Mouse (Mus musculus) liver, embryonic 16.5 days (tissue): ENCODE results near the gene Gng7. TPM values are rescaled to one million over a fixed set of nuclear protein-coding genes. Genes with fewer than 3 reads are reported as not detected.

Experiments
- ATAC-seq: fragments of 200-750 bp; cut with Nextera tagmentation; 2 replicates; pipeline ENCODE4 v1.8.0; 2017; ENCODE audit warnings: low read depth, mild to moderate bottlenecking, moderate number of reproducible peaks, moderate library complexity
- H3K27ac ChIP-seq: fragments of 300-500 bp; sonication (generic); 2 replicates; pipeline ENCODE4 v1.5.1; 2014; ENCODE audit warnings: mild to moderate bottlenecking, low read length
- H3K27me3 ChIP-seq: fragments of 300-500 bp; sonication (generic); 2 replicates; pipeline ENCODE4 v1.6.1; 2014; ENCODE audit warnings: low read depth, low read length, mixed read lengths; ENCODE audit not compliant: control insufficient read depth, insufficient read depth
- H3K36me3 ChIP-seq: fragments of 300-500 bp; sonication (generic); 2 replicates; pipeline ENCODE4 v1.6.1; 2014; ENCODE audit warnings: mild to moderate bottlenecking; ENCODE audit not compliant: control insufficient read depth, insufficient read depth
- H3K4me1 ChIP-seq: fragments of 300-500 bp; sonication (generic); 2 replicates; pipeline ENCODE4 v1.6.1; 2014; ENCODE audit warnings: low read depth, low read length, mixed read lengths; ENCODE audit not compliant: control insufficient read depth
- H3K4me2 ChIP-seq: fragments of 300-500 bp; sonication (generic); 2 replicates; pipeline ENCODE4 v1.6.1; 2014; ENCODE audit warnings: low read depth, low read length, mixed read lengths
- H3K4me3 ChIP-seq: fragments of 300-500 bp; sonication (generic); 2 replicates; pipeline ENCODE4 v1.5.1; 2014; ENCODE audit warnings: low read depth, mild to moderate bottlenecking, low read length
- H3K9ac ChIP-seq: fragments of 300-500 bp; sonication (generic); 2 replicates; pipeline ENCODE4 v1.6.1; 2014; ENCODE audit warnings: low read depth, low read length
- H3K9me3 ChIP-seq: fragments of 300-500 bp; sonication (generic); replicated peaks from 2 replicates; pipeline ENCODE4 v1.6.1; 2016; ENCODE audit warnings: low read length; ENCODE audit not compliant: control insufficient read depth
- WGBS: fragments of 180-500 bp; shearing (Covaris S2); extraction: QIAGEN DNeasy Blood & Tissue Kit; methylation state at CpG from one replicate; pipeline ENCODE4 v1.1.7; 2014; ENCODE audit not compliant: insufficient replicate concordance; 5-methylcytosine and 5-hydroxymethylcytosine counted together
- polyA plus RNA-seq: library from polyadenylated mRNA; unstranded; fragments of >200 nt; fragmentation: Nextera tagmentation; extraction: Ambion mirVana; gene quantifications from 2 replicates; pipeline ENCODE4 v1.2.1, GENCODE M21; 2015

Gene Gng7
- polyA plus RNA-seq, 1 experiment from 2014 or later = 0.44 TPM

DNA sequence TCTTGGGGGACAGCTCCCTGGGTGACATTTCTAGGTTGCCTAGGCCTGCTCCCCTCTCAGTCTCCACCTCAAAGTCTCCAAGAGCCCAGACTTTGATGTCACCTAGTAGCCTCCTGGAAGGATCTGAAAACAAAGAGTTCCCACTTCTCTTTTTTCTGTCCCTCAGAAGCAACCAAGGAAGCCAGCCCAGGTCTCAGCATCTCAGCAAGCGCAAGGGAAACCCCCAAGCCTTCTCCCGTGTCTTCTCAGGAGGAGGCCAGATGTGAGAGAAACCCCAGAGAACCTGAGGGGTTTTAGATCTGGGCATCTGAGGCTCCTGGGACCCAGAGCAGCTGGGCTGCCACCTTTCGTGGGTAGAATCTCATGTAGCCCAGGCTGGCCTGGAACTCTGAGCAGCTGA is 45.4 kb downstream of the Gng7 start:
- ATAC-seq = no peak

DNA sequence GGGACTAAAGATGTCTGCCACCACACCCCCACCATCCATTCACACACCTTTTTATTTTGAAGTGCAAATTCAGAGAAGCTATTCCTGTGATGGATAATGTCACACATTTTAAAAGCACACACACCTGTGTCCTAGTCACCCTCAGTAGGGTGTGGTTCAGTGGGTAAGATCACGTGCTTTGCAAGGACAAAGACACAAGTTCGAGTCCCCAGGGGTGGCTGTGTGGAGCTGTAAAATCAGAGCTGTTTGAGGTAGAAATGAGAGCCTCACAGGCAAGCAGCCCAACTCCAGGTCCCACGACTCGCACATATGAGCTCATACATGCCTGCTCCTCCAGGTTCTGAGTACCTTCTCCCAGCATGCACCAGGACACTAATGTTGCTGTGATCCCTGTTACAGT is 46.6 kb downstream of the Gng7 start:
- Histone ChIP-seq H3K9ac (no peak overlapping the region), H3K4me1 (peaks cover 15% of the 10 kb centered on the region), H3K4me2 (no peak overlapping the region), H3K9me3 (no peaks in the 10 kb centered on the region), H3K4me3 (no peak overlapping the region), H3K36me3 (no peaks in the 10 kb centered on the region), H3K27ac (no peak overlapping the region), H3K27me3 (no peaks in the 10 kb centered on the region)
- ATAC-seq = no peak
- WGBS = 61% methylated on average over 4 of the region's 4 CpGs

More for the DNA sequence above, 45.4 kb downstream of the Gng7 start:
- no peak overlapping the region for H3K4me3 ChIP-seq
- WGBS = 44% methylated on average over 3 of the region's 3 CpGs
- no peak overlapping the region for H3K27ac ChIP-seq
- no peaks in the 10 kb centered on the region for H3K9me3 ChIP-seq
- no peaks in the 10 kb centered on the region for H3K36me3 ChIP-seq
- H3K9ac ChIP-seq = no peak overlapping the region
- H3K4me2 ChIP-seq = no peak overlapping the region
- no peaks in the 10 kb centered on the region for H3K27me3 ChIP-seq
- H3K4me1 ChIP-seq = peaks cover 10% of the 10 kb centered on the region

DNA sequence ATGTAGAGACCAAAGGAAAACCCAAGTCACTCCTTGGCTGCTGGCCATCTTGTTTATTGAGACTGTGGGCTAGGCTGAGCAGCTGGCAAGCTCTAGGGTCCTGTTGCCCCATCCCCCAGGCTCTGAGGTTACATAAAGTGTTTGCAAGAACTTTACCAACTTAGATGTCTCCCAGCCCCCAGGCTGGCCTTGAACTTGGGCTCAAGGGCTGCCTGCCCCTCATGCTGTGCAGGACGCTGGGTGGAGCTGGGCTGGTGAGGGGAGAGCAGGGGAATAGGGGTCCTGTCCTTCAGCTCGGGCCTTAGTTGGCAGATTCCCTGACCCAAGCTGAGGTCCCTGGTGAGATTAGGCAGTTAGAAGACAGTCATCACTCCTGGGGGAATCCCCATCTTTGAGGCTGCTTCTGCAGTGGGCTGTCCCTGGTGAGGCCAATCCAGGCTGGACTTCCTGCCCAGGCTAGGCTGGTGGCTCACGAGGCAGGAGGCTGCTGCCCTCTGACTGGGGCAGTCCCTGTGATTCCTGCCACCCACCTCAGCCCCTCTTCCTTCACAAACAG is 47.6 kb downstream of the Gng7 start:
- Histone ChIP-seq H3K27ac (0 out of 2 replicates have a peak overlapping the region, but pooled peaks have one; percentile 26), H3K9me3 (no peaks in the 10 kb centered on the region), H3K4me3 (no peak overlapping the region), H3K36me3 (no peaks in the 10 kb centered on the region), H3K4me1 (peaks cover 18% of the 10 kb centered on the region), H3K9ac (no peak overlapping the region), H3K27me3 (no peaks in the 10 kb centered on the region), H3K4me2 (no peak overlapping the region)
- ATAC-seq = no peak
- WGBS = 31% methylated on average over 3 of the region's 3 CpGs

DNA sequence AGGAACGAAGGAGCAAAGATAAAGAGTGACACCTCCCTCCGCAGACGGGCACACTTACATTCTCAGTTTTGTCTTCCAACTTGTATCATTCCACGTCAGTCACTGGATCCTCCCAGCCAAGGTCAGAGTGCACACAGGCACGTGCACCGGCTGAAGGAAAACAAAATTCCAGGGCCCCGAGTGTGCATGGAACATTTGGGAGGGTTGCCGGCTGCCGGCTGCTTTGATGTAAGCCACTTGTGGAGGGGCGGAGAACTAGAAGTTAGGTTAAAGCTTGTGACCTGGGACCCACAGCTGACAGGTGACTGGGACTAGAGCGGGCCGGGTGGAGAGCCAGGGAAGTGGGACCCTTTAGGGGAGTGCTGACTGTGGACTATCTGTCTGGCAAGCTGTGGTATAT is 48.4 kb downstream of the Gng7 start:
- Histone ChIP-seq H3K4me2 (no peak overlapping the region), H3K27me3 (no peaks in the 10 kb centered on the region), H3K36me3 (no peaks in the 10 kb centered on the region), H3K4me1 (peaks cover 21% of the 10 kb centered on the region), H3K9ac (no peak overlapping the region; the same call in 1 of the 2 replicates), H3K4me3 (no peak overlapping the region), H3K9me3 (no peaks in the 10 kb centered on the region), H3K27ac (0 out of 2 replicates have a peak overlapping the region, but pooled peaks have one; percentile 12)
- WGBS = 52% methylated on average over 12 of the region's 12 CpGs
- peak; percentile 17; the same call in 1 of the 2 replicates for ATAC-seq

DNA sequence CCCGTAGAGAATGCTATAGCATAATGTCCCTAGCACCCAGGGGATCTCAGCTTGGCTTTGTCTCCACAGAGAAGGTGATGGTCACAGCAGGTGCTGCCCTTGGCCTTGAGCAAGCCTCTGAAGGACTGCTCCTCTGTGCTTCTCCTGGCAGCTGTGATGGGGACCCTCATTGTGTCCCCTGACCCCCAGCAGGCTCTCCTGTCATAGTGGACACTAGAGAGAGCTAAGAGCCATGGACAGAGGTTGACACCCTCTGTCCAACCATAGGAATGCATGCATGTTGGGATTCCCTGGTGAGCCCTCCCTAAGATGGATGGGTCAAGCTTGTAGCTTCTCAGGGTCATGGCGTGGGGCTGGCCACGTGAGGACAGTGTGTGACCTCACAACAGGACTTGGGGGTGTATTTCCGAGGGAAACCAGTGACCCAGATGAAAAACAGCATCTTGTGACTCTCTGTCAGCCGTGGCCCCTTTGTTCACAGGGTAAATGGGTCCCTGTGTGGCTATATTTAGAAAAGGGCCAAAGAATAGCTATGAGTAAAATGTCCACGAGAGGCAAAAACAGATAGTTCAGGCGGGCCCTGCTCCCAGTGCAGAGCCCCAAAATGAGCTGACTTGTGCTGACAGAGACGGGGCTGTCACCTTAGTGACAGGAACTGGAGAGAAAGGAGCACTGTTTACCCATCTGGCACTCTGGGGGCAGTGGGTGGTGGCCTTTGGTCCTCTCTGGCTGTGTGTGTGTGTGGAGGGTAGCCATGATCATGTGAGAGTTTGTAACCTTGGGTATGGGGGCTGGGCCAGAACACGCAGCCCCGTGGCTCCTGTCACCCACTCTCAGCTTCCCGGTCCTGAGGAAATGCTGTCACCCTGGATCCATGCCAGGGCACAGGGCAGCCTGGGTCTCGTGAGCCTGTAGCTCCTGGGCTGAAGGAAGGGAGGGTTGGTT is 51.4 kb downstream of the Gng7 start:
- Histone ChIP-seq H3K9ac (no peak overlapping the region), H3K36me3 (no peaks in the 10 kb centered on the region), H3K27ac (peak overlapping the region; percentile 68), H3K27me3 (no peaks in the 10 kb centered on the region), H3K4me2 (no peak overlapping the region), H3K9me3 (no peaks in the 10 kb centered on the region), H3K4me3 (no peak overlapping the region), H3K4me1 (peaks cover 23% of the 10 kb centered on the region)
- WGBS = 38% methylated on average over 12 of the region's 12 CpGs
- peak; percentile 73 for ATAC-seq

DNA sequence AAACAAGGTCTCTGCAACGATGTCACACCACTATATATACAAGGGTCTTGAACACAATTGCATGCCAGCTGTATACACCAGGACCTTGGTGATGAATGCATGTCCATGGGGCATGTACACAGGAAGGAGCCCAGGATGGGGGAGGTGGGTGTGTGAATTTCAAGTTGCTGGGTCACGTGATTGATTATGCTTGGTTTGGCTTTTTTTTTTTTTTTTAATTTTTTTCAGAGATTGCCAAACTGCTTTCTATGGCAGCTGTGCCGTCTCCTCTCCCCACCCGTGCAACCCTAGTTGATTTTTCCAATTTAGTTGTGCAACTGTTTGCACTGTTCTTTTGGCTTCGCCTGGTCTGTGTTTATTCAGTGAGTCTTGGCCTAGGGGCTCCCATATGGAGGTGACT is 52.2 kb downstream of the Gng7 start:
- Histone ChIP-seq H3K4me2 (no peak overlapping the region), H3K36me3 (no peaks in the 10 kb centered on the region), H3K4me3 (no peak overlapping the region), H3K9ac (no peak overlapping the region), H3K9me3 (no peaks in the 10 kb centered on the region), H3K27me3 (no peaks in the 10 kb centered on the region), H3K27ac (peak overlapping the region; percentile 68), H3K4me1 (peaks cover 23% of the 10 kb centered on the region)
- peak; percentile 47 for ATAC-seq
- 50% methylated on average over 5 of the region's 5 CpGs for WGBS

DNA sequence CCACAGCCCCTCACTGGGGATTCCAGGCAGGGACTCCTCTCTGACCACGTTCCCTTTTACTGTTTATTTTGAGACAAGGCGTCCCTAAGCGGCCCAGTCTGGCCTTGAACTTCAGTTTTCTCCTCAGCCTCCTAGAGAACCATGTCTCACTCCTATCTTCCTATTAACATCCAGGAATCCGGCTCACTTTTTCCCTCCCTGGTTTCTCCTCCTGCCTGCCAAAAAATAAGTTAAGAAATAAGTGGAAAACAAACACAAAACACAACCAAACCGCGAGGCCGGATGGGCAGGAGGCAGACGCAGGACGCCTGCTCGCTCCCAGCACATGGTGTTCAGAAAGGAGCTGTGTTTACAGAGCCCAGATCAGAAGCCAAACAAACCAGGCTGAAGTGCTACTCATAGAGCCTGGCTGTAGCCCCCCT is 52.7 kb downstream of the Gng7 start:
- Histone ChIP-seq H3K27ac (peak overlapping the region; percentile 68), H3K27me3 (no peaks in the 10 kb centered on the region), H3K36me3 (no peaks in the 10 kb centered on the region), H3K9me3 (no peaks in the 10 kb centered on the region), H3K9ac (no peak overlapping the region), H3K4me2 (no peak overlapping the region), H3K4me1 (peaks cover 19% of the 10 kb centered on the region), H3K4me3 (no peak overlapping the region)
- ATAC-seq = peak; percentile 48
- 59% methylated on average over 10 of the region's 10 CpGs for WGBS

DNA sequence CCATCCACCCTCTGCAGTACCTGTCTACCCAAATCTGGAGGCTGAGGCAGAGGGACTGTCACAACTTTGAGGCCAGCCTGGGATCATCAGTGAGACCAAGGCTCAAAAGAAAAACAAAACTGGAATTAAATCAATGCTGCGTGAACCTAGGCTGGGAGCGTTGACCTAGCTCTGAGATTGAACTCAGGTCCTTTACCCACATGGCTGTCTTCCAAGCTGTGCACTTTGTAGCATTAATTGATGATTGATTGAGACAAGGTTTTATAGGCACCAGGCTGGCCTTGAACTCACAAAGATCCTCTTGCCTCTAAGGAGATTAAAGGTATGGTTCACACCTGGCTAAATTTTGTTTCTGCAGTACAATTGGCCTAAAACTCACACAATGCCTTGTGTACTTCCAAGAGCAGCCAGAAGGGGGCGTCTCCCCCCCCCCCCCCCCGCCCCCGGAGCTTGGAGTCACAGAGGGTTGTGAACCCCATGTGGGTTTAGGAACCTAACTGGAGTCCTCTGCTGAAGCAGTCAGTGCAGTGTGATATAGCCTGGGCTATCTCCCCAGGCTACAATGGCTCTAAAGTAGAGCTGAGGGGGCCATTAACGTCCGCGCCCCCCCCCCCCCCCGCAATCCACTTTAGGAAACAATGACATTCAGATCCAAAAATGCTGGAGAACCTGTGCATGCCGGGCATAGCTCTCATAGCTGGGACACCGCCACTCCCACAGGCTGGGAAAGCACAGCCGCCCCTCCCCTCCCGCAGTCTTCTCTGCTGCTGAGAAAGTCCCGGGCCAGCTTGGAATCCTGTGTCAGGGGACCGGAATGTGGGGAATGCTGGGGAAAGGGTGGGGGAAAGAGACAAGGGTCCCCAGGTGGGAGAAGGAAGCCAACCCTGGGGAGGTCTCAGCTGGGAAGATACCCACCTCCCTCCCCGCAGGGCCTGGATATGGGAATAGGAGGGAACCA is 53.9 kb downstream of the Gng7 start:
- no peak for ATAC-seq
- H3K4me3 ChIP-seq = no peak overlapping the region
- H3K4me2 ChIP-seq = no peak overlapping the region
- H3K36me3 ChIP-seq = no peaks in the 10 kb centered on the region
- peaks cover 13% of the 10 kb centered on the region for H3K4me1 ChIP-seq
- H3K9me3 ChIP-seq = no peaks in the 10 kb centered on the region
- no peaks in the 10 kb centered on the region for H3K27me3 ChIP-seq
- H3K9ac ChIP-seq = no peak overlapping the region
- H3K27ac ChIP-seq = peak overlapping the region; percentile 68
- 17% methylated on average over 16 of the region's 16 CpGs for WGBS
